Mouse (Mus musculus) liver, postnatal 0 days (tissue): Measurements from ENCODE around the gene Slc2a8. TPM values are rescaled to one million over a fixed set of nuclear protein-coding genes. Genes with fewer than 3 reads are reported as not detected.

Experiments
- ATAC-seq: fragments of 200-750 bp; cut with Nextera tagmentation; 2 replicates; pipeline ENCODE4 v1.8.0; 2017; ENCODE audit warnings: mild to moderate bottlenecking, moderate library complexity
- DNase-seq: peaks from one replicate; pipeline ENCODE4 v3.0.0-alpha.2; 2016
- H3K27ac ChIP-seq: fragments of 300-500 bp; sonication (generic); 2 replicates; pipeline ENCODE4 v1.5.1; 2014; ENCODE audit warnings: antibody characterized with exemption, moderate library complexity, mild to moderate bottlenecking, low read depth
- H3K27me3 ChIP-seq: fragments of 300-500 bp; sonication (generic); 2 replicates; pipeline ENCODE4 v1.6.1; 2014; ENCODE audit warnings: low read length, control low read depth, mixed read lengths; ENCODE audit not compliant: insufficient read depth
- H3K36me3 ChIP-seq: fragments of 300-500 bp; sonication (generic); replicated peaks from 2 replicates; pipeline ENCODE4 v1.6.1; 2014; ENCODE audit warnings: mild to moderate bottlenecking, control low read depth, low read length, moderate library complexity, mixed read lengths; ENCODE audit not compliant: insufficient read depth
- H3K4me1 ChIP-seq: fragments of 300-500 bp; sonication (generic); 2 replicates; pipeline ENCODE4 v1.6.1; 2014; ENCODE audit warnings: antibody characterized with exemption, mild to moderate bottlenecking, control low read depth; ENCODE audit not compliant: insufficient read depth
- H3K4me2 ChIP-seq: fragments of 300-500 bp; sonication (generic); 2 replicates; pipeline ENCODE4 v1.6.1; 2014; ENCODE audit warnings: low read depth, mild to moderate bottlenecking, low read length, moderate library complexity, mixed read lengths
- H3K4me3 ChIP-seq: fragments of 300-500 bp; sonication (generic); 2 replicates; pipeline ENCODE4 v1.5.1; 2014; ENCODE audit warnings: low read depth, low read length
- H3K9ac ChIP-seq: fragments of 300-500 bp; sonication (generic); replicated peaks from 2 replicates; pipeline ENCODE4 v1.6.1; 2014; ENCODE audit warnings: mild to moderate bottlenecking, moderate library complexity
- H3K9me3 ChIP-seq: fragments of 300-500 bp; sonication (generic); 2 replicates; pipeline ENCODE4 v1.6.1; 2016; ENCODE audit warnings: mild to moderate bottlenecking, control low read depth, low read length, mixed read lengths
- CTCF ChIP-seq: sonication (generic); IDR thresholded peaks from 2 replicates; pipeline ENCODE4 v1.5.1; 2016; ENCODE audit warnings: antibody characterized with exemption, low read depth
- EP300 ChIP-seq: IDR thresholded peaks from 2 replicates; pipeline ENCODE4 v1.6.1; 2016; ENCODE audit warnings: antibody characterized with exemption, low read depth, mild to moderate bottlenecking
- WGBS: fragments of 180-500 bp; shearing (Covaris S2); extraction: QIAGEN DNeasy Blood & Tissue Kit; methylation state at CpG from one replicate; pipeline ENCODE4 v1.1.7; 2014; ENCODE audit not compliant: insufficient replicate concordance; 5-methylcytosine and 5-hydroxymethylcytosine counted together
- polyA plus RNA-seq: library from polyadenylated mRNA; unstranded; fragments of >200 nt; fragmentation: Nextera tagmentation; extraction: Ambion mirVana; gene quantifications from 2 replicates; pipeline ENCODE4 v1.2.1, GENCODE M21; 2015

The Slc2a8 gene
- polyA plus RNA-seq, 1 experiment from 2014 or later, result 11.8 TPM

DNA sequence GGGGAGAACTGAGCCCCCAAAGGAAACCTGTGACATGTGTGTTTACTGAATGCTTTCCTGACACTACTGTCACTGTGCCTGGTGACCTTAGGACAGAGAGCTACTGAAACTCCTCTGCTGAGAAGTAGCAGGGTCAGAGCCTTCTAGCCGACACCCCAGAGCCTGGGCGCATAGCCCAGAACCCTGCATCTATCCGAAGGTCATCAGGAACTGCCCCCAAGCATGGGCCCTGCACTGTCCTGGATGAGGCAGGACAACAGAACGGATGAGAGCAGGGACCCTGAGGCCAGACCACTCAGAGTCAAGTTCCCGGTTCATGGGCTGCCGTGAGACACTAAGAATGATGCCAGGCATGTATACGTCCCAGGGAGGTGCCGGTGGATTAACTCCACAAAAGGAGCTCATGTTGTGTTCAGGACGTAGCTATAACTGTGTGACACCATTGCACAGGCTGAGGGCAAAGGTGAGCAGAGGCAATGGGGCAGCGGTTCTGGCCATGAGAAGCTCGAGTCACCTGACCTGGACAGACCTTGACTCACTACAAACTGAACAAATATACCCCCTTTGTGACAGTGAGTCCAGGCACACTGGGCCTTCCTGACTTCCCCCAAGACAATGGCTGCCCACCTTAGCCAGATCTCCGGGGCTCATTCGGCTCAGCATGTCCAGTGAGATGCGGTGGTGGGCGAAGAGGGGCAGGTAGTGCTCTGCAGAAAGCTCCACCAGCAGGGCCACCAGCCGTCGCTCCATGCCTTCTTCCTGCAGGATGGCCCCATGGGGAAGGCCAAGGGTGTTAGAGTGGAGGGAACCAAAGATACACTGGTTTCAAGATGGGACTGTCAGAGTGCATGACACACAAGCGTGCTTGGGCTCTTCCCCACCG lies 52.7 kb downstream of the Slc2a8 start:
- Histone ChIP-seq H3K9me3 (no peaks in the 10 kb centered on the region), H3K4me3 (no peak overlapping the region), H3K27ac (peak overlapping the region; percentile 68), H3K36me3 (0 out of 2 replicates have a peak, but pooled peaks cover 6% of the 10 kb centered on the region), H3K27me3 (no peaks in the 10 kb centered on the region), H3K9ac (no peak overlapping the region), H3K4me1 (peaks cover 4% of the 10 kb centered on the region; the same call in 1 of the 2 replicates), H3K4me2 (no peak overlapping the region)
- ATAC-seq, result peak; percentile 67
- WGBS, result 73% methylated on average over 19 of the region's 19 CpGs
- no peak for TF ChIP-seq EP300
- no peak for TF ChIP-seq CTCF
- no peak for DNase-seq

- WGBS, result 29% methylated on average over 9 of the region's 10 CpGs
- Histone ChIP-seq H3K9ac (no peak overlapping the region), H3K4me1 (peaks cover 4% of the 10 kb centered on the region; the same call in 1 of the 2 replicates), H3K27ac (peak overlapping the region; percentile 68), H3K36me3 (peaks cover 7% of the 10 kb centered on the region; the same call in 1 of the 2 replicates), H3K4me3 (no peak overlapping the region), H3K4me2 (no peak overlapping the region), H3K9me3 (no peaks in the 10 kb centered on the region), H3K27me3 (no peaks in the 10 kb centered on the region)
- peak; percentile 79 for DNase-seq
- TF ChIP-seq EP300, result no peak
- peak; percentile 89 for TF ChIP-seq CTCF
- peak; percentile 73 for ATAC-seq
These were observed 53.5 kb downstream of the Slc2a8 start for GRCm38 (mm10) chr2:32928235-32928946.

- Histone ChIP-seq H3K9ac (no peak overlapping the region), H3K36me3 (peaks cover 12% of the 10 kb centered on the region), H3K4me3 (no peak overlapping the region), H3K4me2 (no peak overlapping the region), H3K27ac (peak overlapping the region; percentile 68; the same call in 1 of the 2 replicates), H3K27me3 (no peaks in the 10 kb centered on the region), H3K4me1 (peaks cover 4% of the 10 kb centered on the region; the same call in 1 of the 2 replicates), H3K9me3 (no peaks in the 10 kb centered on the region)
- ATAC-seq, result no peak
- TF ChIP-seq EP300, result no peak
- no peak for TF ChIP-seq CTCF
- DNase-seq, result no peak
- WGBS, result 52% methylated on average over 15 of the region's 15 CpGs
These were observed 54.2 kb downstream of the Slc2a8 start for GRCm38 (mm10) chr2:32927624-32928234.

- H3K4me2 ChIP-seq, result no peak overlapping the region
- no peaks in the 10 kb centered on the region for H3K9me3 ChIP-seq
- no peaks in the 10 kb centered on the region for H3K27me3 ChIP-seq
- no peak for ATAC-seq
- H3K4me1 ChIP-seq, result peaks cover 4% of the 10 kb centered on the region; the same call in 1 of the 2 replicates
- DNase-seq, result no peak
- no peak overlapping the region for H3K4me3 ChIP-seq
- TF ChIP-seq CTCF (no peak), EP300 (no peak)
- H3K9ac ChIP-seq, result no peak overlapping the region
- H3K27ac ChIP-seq, result no peak overlapping the region
- H3K36me3 ChIP-seq, result peaks cover 19% of the 10 kb centered on the region
- 83% methylated on average over 11 of the region's 12 CpGs for WGBS
These were observed 55.4 kb downstream of the Slc2a8 start for GRCm38 (mm10) chr2:32926330-32927075.

- 73% methylated on average over 10 of the region's 10 CpGs for WGBS
- H3K36me3 ChIP-seq, result peaks cover 26% of the 10 kb centered on the region
These were observed 57.5 kb downstream of the Slc2a8 start for GRCm38 (mm10) chr2:32924306-32924844.

More at GRCm38 (mm10) chr2:32924306-32924844, 57.5 kb downstream of the Slc2a8 start:
- Histone ChIP-seq H3K4me1 (peaks cover 1% of the 10 kb centered on the region; the same call in 1 of the 2 replicates), H3K4me3 (no peak overlapping the region), H3K4me2 (no peak overlapping the region), H3K27ac (no peak overlapping the region), H3K9me3 (no peaks in the 10 kb centered on the region), H3K27me3 (no peaks in the 10 kb centered on the region), H3K9ac (no peak overlapping the region)
- DNase-seq (no peak), ATAC-seq (no peak)
- TF ChIP-seq CTCF, result no peak
- TF ChIP-seq EP300, result no peak
